ENCODE assay signal across 20 mouse cellular contexts in genomic region chr1:93857370-93857769, GRCm38 (mm10). TPM values are rescaled to one million over a fixed set of nuclear protein-coding genes. Genes with fewer than 3 reads are reported as not detected.
DNase-seq lines count a peak whose midpoint lies in the region; ATAC-seq and TF ChIP-seq lines count a peak whose summit lies in the region.
"Had no signal": no experiment of that assay in that cellular context is flagged by ENCODE, and none has a peak within 500 bp of the region (broad histone marks: within the 10 kb centered on the region; RNA-seq: fewer than 3 reads in every experiment).

No protein-coding gene starts in this region.

- no peaks in the 10 kb centered on the region for H3K36me3 ChIP-seq in forebrain, embryonic 14.5 days (ENCODE audit: control insufficient read depth, insufficient read depth, low read length)
- no peaks in the 10 kb centered on the region for H3K36me3 ChIP-seq in forebrain, embryonic 11.5 days (ENCODE audit: control insufficient read depth, insufficient read depth, low read length)
- H3K36me3 ChIP-seq in lung, postnatal 0 days (ENCODE audit: insufficient read depth, low read length), result no peaks in the 10 kb centered on the region
- no peaks in the 10 kb centered on the region for H3K36me3 ChIP-seq in small intestine, adult 2 months (ENCODE audit: control insufficient read depth, insufficient read depth, low read length)
- H3K36me3 ChIP-seq: embryonic facial prominence, embryonic 13.5 days; heart, embryonic 13.5 days; intestine, embryonic 15.5 days; limb, embryonic 12.5 days had no signal

- TF ChIP-seq POLR2A in small intestine, adult 2 months (IDR thresholded peaks at IDR 0.05; ENCODE audit: low read depth, low read length), result no peak

- 40% methylated on average over 6 of the region's 6 CpGs for WGBS in forebrain, embryonic 14.5 days
- 93% methylated on average over 6 of the region's 6 CpGs for WGBS in forebrain, embryonic 11.5 days
- 60% methylated on average over 6 of the region's 6 CpGs for WGBS in lung, postnatal 0 days
- 11% methylated on average over 6 of the region's 6 CpGs for WGBS in small intestine, adult 2 months

- H3K27me3 ChIP-seq in forebrain, embryonic 14.5 days (replicated peaks; ENCODE audit: control insufficient read depth, insufficient read depth, low read length), result no peaks in the 10 kb centered on the region
- no peaks in the 10 kb centered on the region for H3K27me3 ChIP-seq in forebrain, embryonic 11.5 days (ENCODE audit: control insufficient read depth, insufficient read depth, low read length)
- H3K27me3 ChIP-seq in lung, postnatal 0 days (replicated peaks; ENCODE audit: insufficient read depth, low read length), result no peaks in the 10 kb centered on the region
- H3K27me3 ChIP-seq in small intestine, adult 2 months (ENCODE audit: control insufficient read depth, insufficient read depth, low read length), result no peaks in the 10 kb centered on the region
- H3K27me3 ChIP-seq: embryonic facial prominence, embryonic 13.5 days; heart, embryonic 13.5 days; intestine, embryonic 15.5 days; limb, embryonic 12.5 days; megakaryocyte, embryonic 14.5 days; Patski had no signal

- no peaks in the 10 kb centered on the region for H3K9me3 ChIP-seq in forebrain, embryonic 14.5 days (replicated peaks; ENCODE audit: control insufficient read depth, low read length)
- H3K9me3 ChIP-seq in forebrain, embryonic 11.5 days (ENCODE audit: control insufficient read depth, low read length), result no peaks in the 10 kb centered on the region
- no peaks in the 10 kb centered on the region for H3K9me3 ChIP-seq in lung, postnatal 0 days (ENCODE audit: low read length)
- H3K9me3 ChIP-seq: embryonic facial prominence, embryonic 13.5 days; heart, embryonic 13.5 days; intestine, embryonic 15.5 days; limb, embryonic 12.5 days; megakaryocyte, embryonic 14.5 days had no signal

- peak; percentile 59 for DNase-seq in forebrain, embryonic 14.5 days (ENCODE audit: low spot score)
- no peak for DNase-seq in forebrain, embryonic 11.5 days (ENCODE audit: low spot score)
- peak; percentile 5 for DNase-seq in kidney, postnatal 14 days
- no peak for DNase-seq in kidney, adult 8-10 months
- peak; percentile 34 for DNase-seq in lung, postnatal 0 days (ENCODE audit: low spot score)
- no peak for DNase-seq in lung, adult 18-20 months
- no peak for DNase-seq in frontal cortex, postnatal 36 days (ENCODE audit: low spot score in 2 of 2)
- DNase-seq: cerebellum, adult 11 months; gastrocnemius, postnatal 25 days; thymus, postnatal 36 days had no signal

- TF ChIP-seq EP300 in lung, postnatal 0 days (IDR thresholded peaks at IDR 0.05), result no peak

- no peak overlapping the region for H3K4me3 ChIP-seq in forebrain, embryonic 14.5 days (ENCODE audit: low read depth, low read length)
- no peak overlapping the region for H3K4me3 ChIP-seq in forebrain, embryonic 11.5 days (ENCODE audit: low read depth, low read length)
- no peak overlapping the region for H3K4me3 ChIP-seq in lung, postnatal 0 days (ENCODE audit: low read depth, low read length)
- H3K4me3 ChIP-seq in small intestine, adult 2 months (ENCODE audit: low read depth, low read length), result peak overlapping the region; percentile 44
- H3K4me3 ChIP-seq: embryonic facial prominence, embryonic 13.5 days; heart, embryonic 13.5 days; intestine, embryonic 15.5 days; limb, embryonic 12.5 days; megakaryocyte, embryonic 14.5 days had no signal

- no peaks in the 10 kb centered on the region for H3K4me1 ChIP-seq in forebrain, embryonic 14.5 days (ENCODE audit: control insufficient read depth, insufficient read depth, low read length)
- H3K4me1 ChIP-seq in forebrain, embryonic 11.5 days (replicated peaks; ENCODE audit: control insufficient read depth, insufficient read depth, low read length), result no peaks in the 10 kb centered on the region
- H3K4me1 ChIP-seq in lung, postnatal 0 days (ENCODE audit: insufficient read depth, low read depth, low read length), result no peaks in the 10 kb centered on the region
- H3K4me1 ChIP-seq in small intestine, adult 2 months (ENCODE audit: control insufficient read depth, insufficient read depth, insufficient read length, low read length), result peaks cover 11% of the 10 kb centered on the region; the same call in 1 of the 2 replicates
- H3K4me1 ChIP-seq: embryonic facial prominence, embryonic 13.5 days; heart, embryonic 13.5 days; intestine, embryonic 15.5 days; limb, embryonic 12.5 days; megakaryocyte, embryonic 14.5 days had no signal

- TF ChIP-seq CTCF in lung, postnatal 0 days (IDR thresholded peaks at IDR 0.05), result no peak
- no peak for TF ChIP-seq CTCF in small intestine, adult 2 months (IDR thresholded peaks at IDR 0.05; ENCODE audit: extremely low read depth, insufficient read length, insufficient replicate concordance, low read depth, low read length)

- no peak overlapping the region for H3K27ac ChIP-seq in forebrain, embryonic 14.5 days (ENCODE audit: low read depth, low read length)
- no peak overlapping the region for H3K27ac ChIP-seq in forebrain, embryonic 11.5 days (ENCODE audit: low read depth, low read length)
- no peak overlapping the region for H3K27ac ChIP-seq in lung, postnatal 0 days (ENCODE audit: low read length)
- H3K27ac ChIP-seq in small intestine, adult 2 months (ENCODE audit: insufficient read depth, low read depth, low read length), result peak overlapping the region; percentile 83
- H3K27ac ChIP-seq: embryonic facial prominence, embryonic 13.5 days; heart, embryonic 13.5 days; intestine, embryonic 15.5 days; limb, embryonic 12.5 days; stomach, postnatal 0 days had no signal

- ATAC-seq in forebrain, embryonic 14.5 days, result peak; percentile 58; the same call in 1 of the 2 replicates
- ATAC-seq in forebrain, embryonic 11.5 days (replicated peaks; ENCODE audit: low FRiP score), result no peak
- peak; percentile 45 for ATAC-seq in lung, postnatal 0 days
- ATAC-seq: intestine, embryonic 15.5 days; Patski had no signal

- H3K4me2 ChIP-seq in forebrain, embryonic 14.5 days (ENCODE audit: low read length), result no peak overlapping the region
- no peak overlapping the region for H3K4me2 ChIP-seq in forebrain, embryonic 11.5 days (ENCODE audit: low read depth, low read length, severe bottlenecking)
- no peak overlapping the region for H3K4me2 ChIP-seq in lung, postnatal 0 days (replicated peaks; ENCODE audit: low read depth, low read length)
- H3K4me2 ChIP-seq: embryonic facial prominence, embryonic 13.5 days; heart, embryonic 13.5 days; intestine, embryonic 15.5 days; limb, embryonic 12.5 days had no signal

- H3K9ac ChIP-seq in forebrain, embryonic 14.5 days (ENCODE audit: low read length), result no peak overlapping the region
- H3K9ac ChIP-seq in forebrain, embryonic 11.5 days (ENCODE audit: low read length), result no peak overlapping the region
- H3K9ac ChIP-seq in lung, postnatal 0 days (replicated peaks; ENCODE audit: low read depth), result no peak overlapping the region
- H3K9ac ChIP-seq: embryonic facial prominence, embryonic 13.5 days; heart, embryonic 13.5 days; intestine, embryonic 15.5 days; limb, embryonic 12.5 days had no signal

RNA-seq across cellular contexts. Expression of gene Gal3st2, which starts 3.7 kb away (rescaled TPM):
- polyA plus RNA-seq in forebrain, embryonic 14.5 days (2014; fragmentation: Nextera tagmentation; extraction: Ambion mirVana), result not detected in 2 replicates
- not detected in 2 replicates for polyA plus RNA-seq in forebrain, embryonic 11.5 days (2014; fragmentation: Nextera tagmentation; extraction: Ambion mirVana)
- polyA plus RNA-seq in lung, postnatal 0 days (2015; fragmentation: Nextera tagmentation; extraction: Ambion mirVana), result 0.19 and 0.25 TPM in 2 replicates
- 40.9 and 113 TPM in 2 replicates for polyA plus RNA-seq in small intestine, adult 2 months (2012; rRNA removed)
- polyA plus RNA-seq: cortical plate, adult 2 months; embryonic facial prominence, embryonic 13.5 days; liver, embryonic 16.5 days; Patski had no signal

RNA-seq across cellular contexts. Expression of gene D2hgdh, which starts 32.7 kb away (rescaled TPM):
- polyA plus RNA-seq in forebrain, embryonic 14.5 days (2014; fragmentation: Nextera tagmentation; extraction: Ambion mirVana), result 11.0 and 12.7 TPM in 2 replicates
- 11.5 and 12.5 TPM in 2 replicates for polyA plus RNA-seq in forebrain, embryonic 11.5 days (2014; fragmentation: Nextera tagmentation; extraction: Ambion mirVana)
- polyA plus RNA-seq in lung, postnatal 0 days (2015; fragmentation: Nextera tagmentation; extraction: Ambion mirVana), result 7.2 and 8.7 TPM in 2 replicates
- 12.2 and 16.9 TPM in 2 replicates for polyA plus RNA-seq in small intestine, adult 2 months (2012; rRNA removed)

RNA-seq across cellular contexts. Expression of gene Ing5, which starts 53.6 kb away (rescaled TPM):
- 8.0 and 8.5 TPM in 2 replicates for polyA plus RNA-seq in forebrain, embryonic 14.5 days (2014; fragmentation: Nextera tagmentation; extraction: Ambion mirVana)
- polyA plus RNA-seq in forebrain, embryonic 11.5 days (2014; fragmentation: Nextera tagmentation; extraction: Ambion mirVana), result 22.9 and 24.9 TPM in 2 replicates
- polyA plus RNA-seq in lung, postnatal 0 days (2015; fragmentation: Nextera tagmentation; extraction: Ambion mirVana), result 8.1 and 8.7 TPM in 2 replicates
- polyA plus RNA-seq in small intestine, adult 2 months (2012; rRNA removed), result 1.4 and 2.9 TPM in 2 replicates

RNA-seq across cellular contexts. Expression of gene Dtymk, which starts 55.6 kb away (rescaled TPM):
- 173 and 185 TPM in 2 replicates for polyA plus RNA-seq in forebrain, embryonic 14.5 days (2014; fragmentation: Nextera tagmentation; extraction: Ambion mirVana)
- polyA plus RNA-seq in forebrain, embryonic 11.5 days (2014; fragmentation: Nextera tagmentation; extraction: Ambion mirVana), result 267 and 282 TPM in 2 replicates
- 69.6 and 71.6 TPM in 2 replicates for polyA plus RNA-seq in lung, postnatal 0 days (2015; fragmentation: Nextera tagmentation; extraction: Ambion mirVana)
- polyA plus RNA-seq in small intestine, adult 2 months (2012; rRNA removed), result 10.2 and 14.5 TPM in 2 replicates

Comparison
In these comparisons a context has a peak if more than half of its experiments do, and no peak if none do; other contexts are left out.
1. DNase-seq: peak in forebrain, embryonic 14.5 days (single experiment), kidney, postnatal 14 days (single experiment) and lung, postnatal 0 days (single experiment); none in forebrain, embryonic 11.5 days (single experiment), kidney, adult 8-10 months (0 of 2), lung, adult 18-20 months (0 of 2) and frontal cortex, postnatal 36 days (0 of 2).
2. RNA of gene Gal3st2, which starts 3.7 kb away (polyA plus RNA-seq): 40.9 to 113 TPM in small intestine, adult 2 months; 0.19 to 0.25 TPM in lung, postnatal 0 days, not detected in forebrain, embryonic 11.5 days and not detected in forebrain, embryonic 14.5 days; every median in the first group is over 10 times any median in the second.